Mouse (Mus musculus): ENCODE measurements around the gene Dpp9. TPM values are rescaled to one million over a fixed set of nuclear protein-coding genes. Genes with fewer than 3 reads are reported as not detected.
"Not testable (repeated sequence)": the region's sequence is repeated elsewhere in the genome, so short reads cannot be mapped to it uniquely, and the experiment has no call there.

Dpp9 gene
- polyA plus RNA-seq (2015; fragmentation: Nextera tagmentation; extraction: Ambion mirVana): 27.8 and 29.1 TPM in 2 replicates

- Histone ChIP-seq H3K4me3 (peak within 1 kb of the TSS; percentile 80), H3K4me1 (peaks cover 36% of the 10 kb centered on the region), H3K9me3 (no peaks in the 10 kb centered on the region), H3K27ac (peak within 1 kb of the TSS; percentile 93), H3K9ac (peak within 1 kb of the TSS; percentile 86), H3K36me3 (replicated peaks) (no peaks in the 10 kb centered on the region), H3K4me2 (peak within 1 kb of the TSS; percentile 80), H3K27me3 (replicated peaks) (no peaks in the 10 kb centered on the region)
- 1% methylated on average over 47 of the region's 78 CpGs for WGBS
- ATAC-seq (replicated peaks): peak; percentile 99
Observed at GRCm38 (mm10) chr17:56218377-56219191, at the start of gene Dpp9. Dpp9 (minus strand) TSS chr17:56218905.

- Histone ChIP-seq H3K4me2 (no peak overlapping the region), H3K9me3 (no peaks in the 10 kb centered on the region), H3K4me1 (peaks cover 28% of the 10 kb centered on the region), H3K4me3 (no peak overlapping the region), H3K27ac (no peak overlapping the region), H3K36me3 (replicated peaks) (0 out of 2 replicates have a peak, but pooled peaks cover 12% of the 10 kb centered on the region), H3K27me3 (replicated peaks) (no peaks in the 10 kb centered on the region), H3K9ac (no peak overlapping the region)
- 71% methylated on average over 3 of the region's 3 CpGs for WGBS
- ATAC-seq (replicated peaks): no peak
Observed at GRCm38 (mm10) chr17:56266271-56266670, 47.6 kb upstream of the Dpp9 start.

GRCm38 (mm10) chr17:56265869-56266268 lies 47.2 kb upstream of the Dpp9 start:
- ATAC-seq (replicated peaks): no peak
- H3K4me2 ChIP-seq: no peak overlapping the region

GRCm38 (mm10) chr17:56265011-56265410 lies 46.3 kb upstream of the Dpp9 start:
- Histone ChIP-seq H3K36me3 (replicated peaks) (0 out of 2 replicates have a peak, but pooled peaks cover 15% of the 10 kb centered on the region), H3K9me3 (no peaks in the 10 kb centered on the region), H3K27ac (no peak overlapping the region), H3K27me3 (replicated peaks) (no peaks in the 10 kb centered on the region), H3K4me1 (peaks cover 40% of the 10 kb centered on the region), H3K4me3 (no peak overlapping the region), H3K9ac (no peak overlapping the region), H3K4me2 (no peak overlapping the region)
- WGBS: 97% methylated on average over 4 of the region's 4 CpGs
- no peak for ATAC-seq (replicated peaks)

More at GRCm38 (mm10) chr17:56265869-56266268, 47.2 kb upstream of the Dpp9 start:
- H3K27ac ChIP-seq: no peak overlapping the region
- H3K27me3 ChIP-seq (replicated peaks): no peaks in the 10 kb centered on the region
- no peaks in the 10 kb centered on the region for H3K9me3 ChIP-seq
- H3K9ac ChIP-seq: no peak overlapping the region
- H3K4me3 ChIP-seq: no peak overlapping the region
- peaks cover 32% of the 10 kb centered on the region for H3K4me1 ChIP-seq
- 92% methylated on average over 3 of the region's 3 CpGs for WGBS
- 0 out of 2 replicates have a peak, but pooled peaks cover 15% of the 10 kb centered on the region for H3K36me3 ChIP-seq (replicated peaks)

GRCm38 (mm10) chr17:56264020-56264419 lies 45.3 kb upstream of the Dpp9 start:
- 18% methylated on average over 8 of the region's 8 CpGs for WGBS
- Histone ChIP-seq H3K27ac (no peak overlapping the region), H3K9me3 (no peaks in the 10 kb centered on the region), H3K4me2 (no peak overlapping the region), H3K4me1 (peaks cover 43% of the 10 kb centered on the region), H3K9ac (no peak overlapping the region), H3K36me3 (replicated peaks) (peaks cover 17% of the 10 kb centered on the region; the same call in 1 of the 2 replicates), H3K4me3 (no peak overlapping the region), H3K27me3 (replicated peaks) (no peaks in the 10 kb centered on the region)
- ATAC-seq (replicated peaks): peak; percentile 70

- Histone ChIP-seq H3K27me3 (replicated peaks) (no peaks in the 10 kb centered on the region), H3K4me2 (no peak overlapping the region), H3K36me3 (replicated peaks) (peaks cover 17% of the 10 kb centered on the region; the same call in 1 of the 2 replicates), H3K4me1 (peaks cover 52% of the 10 kb centered on the region), H3K4me3 (no peak overlapping the region), H3K9ac (no peak overlapping the region), H3K27ac (no peak overlapping the region), H3K9me3 (no peaks in the 10 kb centered on the region)
- WGBS: 87% methylated on average over 3 of the region's 3 CpGs
- ATAC-seq (replicated peaks): no peak
Observed at GRCm38 (mm10) chr17:56262645-56263094, 44.0 kb upstream of the Dpp9 start.

GRCm38 (mm10) chr17:56261166-56261565 lies 42.5 kb upstream of the Dpp9 start:
- H3K4me3 ChIP-seq: no peak overlapping the region
- ATAC-seq (replicated peaks): no peak
- no peak overlapping the region for H3K4me2 ChIP-seq
- H3K9ac ChIP-seq: no peak overlapping the region; the same call in 1 of the 2 replicates
- H3K4me1 ChIP-seq: peaks cover 57% of the 10 kb centered on the region
- H3K9me3 ChIP-seq: no peaks in the 10 kb centered on the region
- peaks cover 17% of the 10 kb centered on the region; the same call in 1 of the 2 replicates for H3K36me3 ChIP-seq (replicated peaks)
- no peak overlapping the region for H3K27ac ChIP-seq
- no peaks in the 10 kb centered on the region for H3K27me3 ChIP-seq (replicated peaks)
- 81% methylated on average over 3 of the region's 3 CpGs for WGBS

GRCm38 (mm10) chr17:56259301-56260037 lies 40.8 kb upstream of the Dpp9 start:
- ATAC-seq (replicated peaks): no peak
- H3K36me3 ChIP-seq (replicated peaks): peaks cover 13% of the 10 kb centered on the region; the same call in 1 of the 2 replicates
- H3K9me3 ChIP-seq: no peaks in the 10 kb centered on the region
- 91% methylated on average over 10 of the region's 10 CpGs for WGBS
- H3K4me2 ChIP-seq: 0 out of 2 replicates have a peak overlapping the region, but pooled peaks have one; percentile 17
- H3K9ac ChIP-seq: no peak overlapping the region
- H3K27ac ChIP-seq: no peak overlapping the region
- peaks cover 68% of the 10 kb centered on the region for H3K4me1 ChIP-seq
- no peak overlapping the region for H3K4me3 ChIP-seq
- H3K27me3 ChIP-seq (replicated peaks): no peaks in the 10 kb centered on the region

GRCm38 (mm10) chr17:56258812-56259211 lies 40.1 kb upstream of the Dpp9 start:
- peaks cover 13% of the 10 kb centered on the region; the same call in 1 of the 2 replicates for H3K36me3 ChIP-seq (replicated peaks)
- H3K9ac ChIP-seq: not testable (repeated sequence)

GRCm38 (mm10) chr17:56258269-56258668 lies 39.6 kb upstream of the Dpp9 start:
- WGBS: 94% methylated on average over 19 of the region's 19 CpGs
- H3K4me1 ChIP-seq: peaks cover 65% of the 10 kb centered on the region
- not testable (repeated sequence) for H3K27me3 ChIP-seq (replicated peaks); ATAC-seq (replicated peaks); H3K9ac ChIP-seq; H3K9me3 ChIP-seq; H3K27ac ChIP-seq
- H3K36me3 ChIP-seq (replicated peaks): peaks cover 13% of the 10 kb centered on the region; the same call in 1 of the 2 replicates
- peak overlapping the region; percentile 99; the same call in 1 of the 2 replicates for H3K4me2 ChIP-seq
- peak overlapping the region; percentile 69; the same call in 1 of the 2 replicates for H3K4me3 ChIP-seq

More at GRCm38 (mm10) chr17:56258812-56259211, 40.1 kb upstream of the Dpp9 start:
- Histone ChIP-seq H3K4me1 (peaks cover 66% of the 10 kb centered on the region), H3K4me2 (0 out of 2 replicates have a peak overlapping the region, but pooled peaks have one; percentile 17), H3K4me3 (0 out of 2 replicates have a peak overlapping the region, but pooled peaks have one; percentile 3)
- not testable (repeated sequence) for ATAC-seq (replicated peaks); H3K9me3 ChIP-seq; H3K27ac ChIP-seq; H3K27me3 ChIP-seq (replicated peaks)
- WGBS: 78% methylated on average over 2 of the region's 2 CpGs

- ATAC-seq (replicated peaks): no peak
- Histone ChIP-seq H3K9me3 (no peaks in the 10 kb centered on the region), H3K9ac (peak overlapping the region; percentile 66), H3K4me1 (peaks cover 60% of the 10 kb centered on the region), H3K36me3 (replicated peaks) (peaks cover 13% of the 10 kb centered on the region; the same call in 1 of the 2 replicates), H3K27ac (peak overlapping the region; percentile 86), H3K4me2 (peak overlapping the region; percentile 99), H3K27me3 (replicated peaks) (no peaks in the 10 kb centered on the region), H3K4me3 (peak overlapping the region; percentile 69)
- 11% methylated on average over 58 of the region's 58 CpGs for WGBS
Observed at GRCm38 (mm10) chr17:56257181-56257894, 38.6 kb upstream of the Dpp9 start.

Measured in midbrain, embryonic 15.5 days (tissue).